Mouse (Mus musculus) B cell, adult 67 days (primary cell): ENCODE measurements around the gene Mrps18c. TPM values are rescaled to one million over a fixed set of nuclear protein-coding genes. Genes with fewer than 3 reads are reported as not detected.

Experiments
- total RNA-seq, 2 experiments: library from RNA; stranded (reverse); gene quantifications; 4 replicates each; pipeline ENCODE4 v1.2.4; 2023

The Mrps18c gene
- 10 to 100 TPM; 46.2 to 62.2 TPM for total RNA-seq

GRCm38 (mm10) chr5:100798165-100798860 lies at the start of gene Mrps18c, which contains the start of gene Helq:
TSS of gene Mrps18c (plus strand) at chr5:100798627.
TSS of gene Helq (minus strand) at chr5:100798598.

DNA sequence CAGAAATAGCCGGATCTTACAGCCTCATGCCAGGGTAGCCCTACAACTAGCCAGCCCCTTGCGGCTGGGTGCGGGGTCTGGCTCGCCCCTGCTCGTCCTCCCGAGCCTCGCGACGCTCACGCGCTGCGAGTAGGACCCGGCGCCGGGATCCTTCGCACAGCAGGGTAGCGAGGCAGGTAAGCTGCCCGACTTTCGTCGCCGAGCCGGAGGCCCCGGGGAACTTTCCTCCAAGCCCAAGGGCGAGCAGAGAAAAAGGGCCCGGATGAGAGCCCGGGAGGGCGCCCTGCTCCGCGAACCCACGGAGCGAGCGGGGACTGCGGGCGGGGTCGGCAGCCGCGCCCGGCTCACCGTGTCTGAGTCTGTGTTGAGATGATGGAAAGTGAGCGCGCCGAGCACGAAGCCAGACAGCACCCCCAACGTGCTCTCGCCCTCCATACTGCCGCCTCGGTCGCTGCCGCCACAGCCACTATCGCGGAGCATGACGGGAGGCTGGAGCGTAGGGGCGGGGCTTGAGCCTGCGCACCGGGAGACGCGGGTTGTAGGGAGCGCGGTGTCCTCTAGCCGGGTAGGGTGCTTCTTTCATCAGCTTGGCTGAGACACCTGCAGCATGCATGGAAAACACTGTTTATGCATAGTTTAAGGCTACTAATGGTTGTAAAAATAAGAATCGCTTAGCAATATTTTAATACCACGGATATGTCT lies 22.2 kb downstream of the Mrps18c start, which contains the start of gene Abraxas1:
Gene Abraxas1 (minus strand): TSS at position 483 of the 702 bp plus-strand sequence.

DNA sequence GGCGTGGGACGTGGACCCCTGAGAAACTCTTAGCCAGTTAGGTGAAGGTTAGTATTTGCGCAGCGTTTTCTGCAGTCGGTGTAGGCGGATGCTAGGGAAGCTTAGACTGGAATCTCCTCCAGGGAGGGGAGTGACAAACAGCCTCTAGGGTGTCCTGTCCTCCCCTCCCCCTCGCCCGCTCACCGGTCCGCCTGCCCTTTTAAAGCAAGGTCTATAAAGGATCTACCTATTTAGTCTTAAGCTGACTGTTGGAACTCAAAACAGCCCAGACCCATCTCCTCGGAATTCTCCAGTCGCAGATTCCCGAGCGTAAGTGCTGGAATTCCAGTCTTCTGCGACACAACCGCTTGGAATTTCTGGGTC lies 47.0 kb downstream of the Mrps18c start, which contains the start of gene Gpat3:
Gene Gpat3 (plus strand): TSS at position 229 of the 363 bp plus-strand sequence.

Other genes starting within 250 kb of the Mrps18c start
- 100 to 1,000 TPM; 371 to 408 TPM for gene Plac8, start 226.4 kb upstream of the Mrps18c start, total RNA-seq
- 10 to 100 TPM; 59.2 to 61.2 TPM for gene Coq2, start 123.5 kb upstream of the Mrps18c start, total RNA-seq
- gene Hpse, start 78.9 kb upstream of the Mrps18c start, total RNA-seq: 10 to 100 TPM; 15.5 to 15.7 TPM
- 10 to 100 TPM; 31.4 to 43.1 TPM for gene Helq, start within 50 bp of the Mrps18c start, total RNA-seq
- 10 to 100 TPM; 17.8 to 20.4 TPM for gene Abraxas1, start 22.3 kb downstream of the Mrps18c start, total RNA-seq
- 10 to 100 TPM; 10.4 TPM for gene Gpat3, start 47.1 kb downstream of the Mrps18c start, total RNA-seq